Mouse (Mus musculus) fat pad, adult 2 months (tissue): ENCODE data around the gene Itpk1.

Source experiments
- DNase-seq: peaks from one replicate; pipeline ENCODE4 v3.0.0-alpha.2; 2011; ENCODE audit warnings: low read depth, low spot score; ENCODE audit errors: extremely low read depth

The Itpk1 gene

DNA sequence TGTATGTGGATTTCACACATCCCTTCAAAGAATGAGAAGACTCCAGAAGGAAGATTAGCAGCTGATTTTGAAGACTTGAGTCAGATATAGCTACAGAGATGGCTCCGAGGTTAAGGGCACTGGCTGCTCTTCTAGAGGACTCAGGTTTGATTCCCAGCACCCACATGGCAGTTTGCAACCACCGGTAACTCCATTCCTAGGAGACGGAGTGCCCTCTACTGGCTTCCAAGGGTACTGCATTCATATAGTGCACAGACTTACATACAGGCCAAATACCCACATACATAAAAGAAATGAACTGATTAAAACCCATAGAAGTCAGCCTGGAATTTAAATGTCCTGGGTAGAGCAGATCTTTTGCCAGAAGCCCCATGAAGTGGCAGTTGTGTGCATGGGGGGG lies 106.2 kb downstream of the Itpk1 start:
- no peak for DNase-seq

DNA sequence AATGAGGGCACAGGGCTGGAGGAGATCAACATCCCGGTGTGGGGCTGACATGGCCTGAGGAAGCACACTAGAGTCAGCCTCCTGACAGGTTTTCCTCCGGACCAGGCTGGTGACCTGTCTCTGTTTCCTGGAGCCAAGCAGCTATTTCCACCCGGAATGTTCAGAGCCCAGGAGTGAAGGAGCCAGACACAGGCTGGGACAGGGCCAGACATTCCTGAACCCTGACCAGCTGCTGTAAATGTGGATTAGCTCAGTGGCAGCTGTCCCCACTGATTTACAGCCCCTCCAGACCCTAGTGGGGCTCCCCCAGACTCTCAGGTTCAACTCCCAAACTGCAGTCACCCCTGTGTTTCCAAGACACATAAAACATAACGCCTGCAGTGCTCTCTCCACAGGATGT lies 107.3 kb downstream of the Itpk1 start:
- DNase-seq: no peak

DNA sequence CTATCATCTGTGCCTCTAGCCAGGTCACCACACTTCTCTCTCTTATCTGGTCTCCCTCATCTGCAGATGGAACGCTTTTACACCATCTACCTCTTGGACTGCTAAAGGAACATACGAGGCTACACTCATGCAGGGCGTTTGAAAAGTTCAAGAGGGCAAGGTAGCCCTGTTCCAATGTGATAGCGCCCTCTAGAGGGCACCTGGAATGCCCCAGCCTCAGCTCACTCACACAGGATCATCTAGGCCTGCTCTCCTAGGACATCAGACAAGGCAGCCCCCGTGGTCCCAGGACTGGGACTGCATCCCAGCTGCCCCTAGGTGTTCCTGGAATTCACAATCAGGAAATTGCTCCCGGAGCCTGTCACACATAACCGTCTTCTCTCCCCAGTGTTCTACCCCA lies 108.3 kb downstream of the Itpk1 start:
- no peak for DNase-seq

- DNase-seq: no peak
Observed at GRCm38 (mm10) chr12:102594627-102595026, 110.1 kb downstream of the Itpk1 start.

- no peak for DNase-seq
Observed at GRCm38 (mm10) chr12:102593699-102594098, 111.0 kb downstream of the Itpk1 start.

- DNase-seq: no peak
Observed at GRCm38 (mm10) chr12:102590711-102591360, 113.9 kb downstream of the Itpk1 start.

- DNase-seq: no peak
Observed at GRCm38 (mm10) chr12:102587106-102587505, 117.6 kb downstream of the Itpk1 start.

DNA sequence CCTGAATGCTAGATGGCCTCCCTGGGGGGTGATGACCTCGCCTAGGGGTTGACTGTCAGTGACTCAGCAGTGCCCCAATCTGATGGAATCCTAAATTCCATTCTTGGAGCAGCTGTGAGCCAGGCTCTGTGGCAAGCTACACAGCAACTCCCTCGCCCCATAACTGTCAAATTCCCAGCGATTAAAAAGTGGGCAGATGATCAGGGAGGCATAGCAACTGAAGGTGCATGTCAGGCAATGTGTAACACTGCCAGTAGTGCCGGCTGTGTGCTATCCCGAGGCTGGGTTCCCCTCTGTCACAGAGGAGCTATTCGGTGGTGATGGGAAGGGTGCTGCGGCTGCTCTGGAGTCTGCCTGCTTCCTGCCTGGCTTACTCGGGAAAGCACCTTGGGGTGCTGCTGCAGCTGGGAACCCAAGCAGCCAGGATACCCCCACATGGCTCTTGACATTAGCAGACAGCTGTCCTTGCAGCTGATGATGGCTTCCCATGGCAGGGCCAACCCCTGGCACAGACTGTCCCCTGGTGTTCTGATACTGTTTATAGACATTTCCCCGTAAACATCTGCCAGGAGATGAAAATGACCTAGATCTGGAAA lies 118.3 kb downstream of the Itpk1 start:
- no peak for DNase-seq

DNA sequence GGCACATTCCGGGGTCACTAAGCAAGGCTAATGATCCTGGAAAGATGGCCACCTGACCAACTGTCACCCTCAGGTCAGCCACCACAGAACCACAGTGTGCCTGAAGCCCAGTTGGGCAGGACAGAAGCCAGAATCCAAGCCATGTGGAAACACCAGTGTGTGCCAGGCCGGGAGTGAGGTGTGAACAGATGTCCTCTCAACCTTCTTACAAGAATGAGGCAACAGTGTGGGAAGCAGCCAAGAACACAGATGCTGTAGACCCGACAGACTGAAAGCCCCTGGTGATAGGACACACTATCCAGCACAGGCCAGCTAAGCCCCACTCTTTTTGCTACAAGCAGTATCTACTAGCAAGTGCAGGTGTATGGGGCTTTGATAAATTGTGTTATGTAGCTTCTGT lies 119.3 kb downstream of the Itpk1 start:
- DNase-seq: no peak

DNA sequence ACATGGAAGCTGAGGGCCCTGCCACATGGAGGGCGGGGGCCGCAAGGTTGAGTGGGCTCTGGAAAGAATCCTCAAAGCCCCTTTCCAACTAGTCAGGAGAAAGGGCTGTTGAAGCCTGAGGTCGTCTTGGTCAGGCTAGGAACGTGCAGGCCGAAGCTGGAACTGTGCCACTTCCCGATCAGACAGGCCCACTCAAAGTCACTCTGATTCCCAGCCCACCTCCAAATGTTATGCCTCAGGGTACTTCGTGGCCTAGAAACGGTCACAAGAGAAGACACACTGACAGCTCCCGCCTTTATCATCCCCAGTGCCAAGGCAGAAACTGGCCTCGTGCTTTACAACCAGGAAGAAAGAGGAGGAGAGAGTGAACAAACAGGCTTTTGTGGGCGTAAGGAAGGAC lies 122.3 kb downstream of the Itpk1 start:
- DNase-seq: no peak

DNA sequence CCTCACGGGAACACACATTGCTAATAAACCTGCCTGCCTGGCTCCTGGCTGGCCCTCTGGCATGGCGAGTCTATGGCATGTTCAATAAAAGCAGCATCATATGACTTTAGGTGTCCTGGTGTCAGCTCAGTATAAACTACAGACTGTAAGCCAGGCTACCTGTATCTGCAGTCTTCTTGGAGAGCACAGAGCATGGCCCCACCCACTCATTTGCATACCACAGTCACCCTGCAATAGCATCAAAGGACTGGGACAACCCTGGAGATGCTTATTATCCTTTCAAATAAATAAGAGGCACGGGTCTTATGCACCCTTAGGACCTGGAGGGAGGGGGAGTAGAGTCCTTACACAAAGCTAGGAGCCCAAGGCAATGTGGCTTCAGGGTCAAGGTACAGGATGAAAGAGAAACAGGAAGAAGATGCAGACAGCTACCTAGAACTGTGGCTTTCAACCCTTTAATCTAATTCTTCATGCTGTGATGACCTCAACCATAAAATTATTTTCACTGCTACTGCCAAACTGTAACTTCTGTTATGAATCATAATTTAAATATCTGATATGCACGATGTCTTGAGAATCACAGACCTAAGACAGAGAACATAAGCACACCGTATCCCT lies 123.0 kb downstream of the Itpk1 start:
- DNase-seq: no peak

- DNase-seq: no peak
Observed at GRCm38 (mm10) chr12:102579041-102579440, 125.7 kb downstream of the Itpk1 start.

DNA sequence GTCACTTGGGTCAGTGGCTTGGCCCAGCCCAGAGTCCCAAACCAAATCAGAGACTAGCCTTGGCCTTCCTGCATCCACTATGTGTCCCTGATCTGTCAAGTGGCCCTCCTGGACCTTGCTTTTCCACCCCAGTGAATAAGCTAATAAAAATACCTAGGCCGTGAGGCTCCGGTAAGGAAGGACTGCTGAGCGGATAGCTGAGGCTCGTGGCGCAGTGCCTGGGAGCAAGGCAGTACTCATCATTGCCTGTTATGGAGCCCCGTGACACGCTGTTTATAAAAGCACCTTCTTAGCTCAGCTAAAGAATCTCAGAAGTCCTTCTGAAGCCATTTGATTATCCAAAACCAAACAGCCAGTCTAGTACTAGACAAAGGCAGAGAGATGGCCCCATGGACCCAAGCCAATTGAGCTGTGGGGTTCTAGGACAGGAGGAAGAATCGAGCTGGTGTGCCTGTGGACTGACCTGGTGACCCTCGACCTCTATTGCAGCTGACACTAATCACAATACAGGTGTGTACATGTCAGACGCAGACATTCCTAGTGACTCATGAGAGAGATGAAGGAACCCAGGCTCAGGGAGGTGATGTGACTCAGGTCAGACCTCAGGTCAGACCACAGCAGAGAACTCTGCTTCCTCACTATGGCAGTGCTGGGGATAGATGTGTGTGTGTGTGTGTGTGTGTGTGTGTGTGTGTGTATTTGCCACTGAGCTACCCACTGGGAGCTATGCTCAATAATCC lies 127.9 kb downstream of the Itpk1 start:
- no peak for DNase-seq

- no peak for DNase-seq
Observed at GRCm38 (mm10) chr12:102575541-102576329, 129.0 kb downstream of the Itpk1 start.

DNA sequence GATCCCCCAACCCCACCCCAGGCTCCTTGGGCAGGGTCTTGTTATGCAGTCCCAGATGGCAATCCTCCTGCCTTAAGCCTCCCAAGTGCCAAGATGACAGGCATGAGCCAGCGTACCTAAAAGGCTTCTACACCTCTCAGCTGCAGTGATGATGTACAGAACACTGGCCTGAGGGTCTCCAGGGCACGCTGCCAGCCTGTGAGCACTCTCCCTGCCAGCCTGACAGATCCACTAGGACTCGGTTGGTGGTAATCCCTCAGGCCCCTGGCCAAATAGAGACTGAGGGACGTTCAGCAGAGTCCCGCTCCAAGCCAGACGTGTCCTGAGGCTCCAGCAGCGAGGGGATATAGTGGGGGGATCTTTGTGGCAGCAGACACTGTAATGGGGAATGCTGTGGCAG lies 131.7 kb downstream of the Itpk1 start:
- DNase-seq: no peak

GRCm38 (mm10) chr12:102571666-102572065 lies 133.1 kb downstream of the Itpk1 start:
- DNase-seq: no peak

DNA sequence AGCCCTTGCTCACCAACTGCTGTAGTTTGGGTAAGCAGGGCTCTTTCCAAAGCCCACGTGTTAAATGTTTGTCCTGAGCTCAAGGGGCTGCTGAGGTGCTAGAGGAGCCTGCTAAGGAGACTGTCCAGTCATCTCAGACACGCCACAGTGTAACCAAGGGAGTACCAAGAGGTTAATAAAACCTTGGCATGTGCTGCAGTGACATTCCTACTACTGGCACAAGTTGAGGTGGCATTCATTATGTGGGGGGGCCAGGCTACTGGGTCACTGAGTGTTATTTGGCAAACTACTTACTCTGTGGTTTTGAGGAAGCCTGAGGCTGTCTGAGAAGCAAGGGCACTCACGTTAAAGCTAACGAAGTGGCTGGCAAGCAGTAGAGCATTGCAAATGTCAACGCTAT lies 134.0 kb downstream of the Itpk1 start:
- DNase-seq: no peak

DNA sequence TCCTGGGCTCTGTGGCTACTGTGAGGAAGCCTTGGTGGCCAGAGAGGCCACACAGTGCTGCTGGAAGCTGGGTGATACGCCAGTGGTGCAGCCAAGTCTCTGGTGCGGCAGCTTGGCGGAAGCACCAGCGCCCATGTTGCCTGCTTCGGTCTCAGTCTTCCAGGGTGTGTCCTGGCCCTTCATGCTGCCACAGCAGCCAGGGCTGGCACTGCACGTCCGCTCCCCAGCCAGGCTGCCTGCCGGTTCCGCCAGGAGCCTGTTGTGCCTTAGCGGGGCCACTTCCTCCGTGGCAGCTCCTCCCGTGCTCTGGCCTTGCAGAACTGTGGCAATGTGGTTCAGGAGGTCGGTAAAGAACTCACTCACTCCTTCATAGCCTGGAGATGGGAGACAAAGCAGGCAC lies 134.6 kb downstream of the Itpk1 start:
- no peak for DNase-seq

DNA sequence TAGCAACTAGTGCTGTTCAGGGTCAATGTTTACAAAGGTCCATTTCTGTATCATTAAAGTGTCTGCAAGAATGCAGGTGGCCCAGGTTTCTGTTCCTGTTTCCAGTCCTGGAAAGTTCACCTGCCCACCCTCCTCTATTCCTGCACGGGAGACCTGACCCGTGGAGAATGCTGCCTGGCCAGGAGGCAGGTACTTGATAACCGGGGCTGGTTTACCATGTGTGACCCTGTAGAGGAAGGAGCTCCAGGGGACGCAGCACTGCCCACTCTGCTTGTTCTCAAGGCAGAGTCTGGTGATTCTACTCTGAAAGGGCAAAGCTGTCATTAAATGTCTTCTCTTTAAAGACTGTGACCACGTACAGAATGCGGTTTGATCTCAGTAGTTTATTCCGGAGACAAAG lies 136.5 kb downstream of the Itpk1 start:
- DNase-seq: no peak

- DNase-seq: no peak
Observed at GRCm38 (mm10) chr12:102566951-102567350, 137.8 kb downstream of the Itpk1 start.

DNA sequence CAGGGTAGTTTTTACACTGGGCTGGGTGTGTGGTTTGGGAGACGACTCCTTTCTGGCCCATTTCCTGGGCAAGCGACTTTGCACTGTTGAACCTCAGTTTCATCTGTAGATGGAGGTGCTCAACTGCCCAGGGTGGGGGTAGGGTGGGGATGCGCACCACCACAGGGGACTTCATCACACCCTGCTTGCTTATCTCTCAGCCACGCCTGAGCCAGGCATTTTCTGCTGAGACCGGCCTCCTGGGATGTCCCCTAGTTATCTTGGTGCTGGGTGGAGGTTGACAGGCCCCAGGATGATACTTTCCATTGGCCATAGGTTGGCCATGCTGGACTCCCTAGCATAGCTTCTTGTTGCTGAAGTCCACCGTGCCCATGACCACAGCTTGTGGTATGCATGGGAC lies 139.6 kb downstream of the Itpk1 start:
- DNase-seq: no peak
